Mouse (Mus musculus): ENCODE measurements around the gene 1110051M20Rik. TPM values are rescaled to one million over a fixed set of nuclear protein-coding genes. Genes with fewer than 3 reads are reported as not detected.

The 1110051M20Rik gene
- polyA plus RNA-seq, 1 experiment from 2014 or later = 7.7 TPM

DNA sequence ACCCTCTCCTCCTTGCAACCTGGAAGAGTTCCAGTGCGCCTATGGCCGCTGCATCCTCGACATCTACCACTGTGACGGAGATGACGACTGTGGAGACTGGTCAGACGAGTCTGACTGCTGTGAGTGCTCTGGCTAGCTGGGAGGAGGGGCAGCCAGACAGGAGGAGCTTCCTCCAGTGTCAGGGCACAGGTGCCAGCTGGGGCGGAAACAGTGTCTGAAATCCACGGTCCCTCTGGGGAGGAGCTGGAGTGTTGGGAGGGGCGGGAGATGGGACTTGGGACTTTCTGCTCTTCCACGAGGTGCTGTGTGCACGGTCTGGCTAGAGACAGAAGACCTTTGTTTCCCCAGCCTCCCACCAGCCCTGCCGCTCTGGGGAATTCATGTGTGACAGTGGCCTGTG lies 29.9 kb upstream of the 1110051M20Rik start:
- Histone ChIP-seq H3K9me3 (replicated peaks) (no peaks in the 10 kb centered on the region), H3K36me3 (peaks cover 13% of the 10 kb centered on the region; the same call in 1 of the 2 replicates), H3K4me1 (replicated peaks) (peaks cover 7% of the 10 kb centered on the region; the same call in 1 of the 2 replicates), H3K27me3 (no peaks in the 10 kb centered on the region), H3K4me2 (no peak overlapping the region), H3K27ac (no peak overlapping the region), H3K4me3 (replicated peaks) (no peak overlapping the region), H3K9ac (no peak overlapping the region)
- ATAC-seq (ENCODE audit: low read depth) (no peak), DNase-seq (no peak)
- WGBS (ENCODE audit: insufficient replicate concordance) = 68% methylated on average over 12 of the region's 12 CpGs

DNA sequence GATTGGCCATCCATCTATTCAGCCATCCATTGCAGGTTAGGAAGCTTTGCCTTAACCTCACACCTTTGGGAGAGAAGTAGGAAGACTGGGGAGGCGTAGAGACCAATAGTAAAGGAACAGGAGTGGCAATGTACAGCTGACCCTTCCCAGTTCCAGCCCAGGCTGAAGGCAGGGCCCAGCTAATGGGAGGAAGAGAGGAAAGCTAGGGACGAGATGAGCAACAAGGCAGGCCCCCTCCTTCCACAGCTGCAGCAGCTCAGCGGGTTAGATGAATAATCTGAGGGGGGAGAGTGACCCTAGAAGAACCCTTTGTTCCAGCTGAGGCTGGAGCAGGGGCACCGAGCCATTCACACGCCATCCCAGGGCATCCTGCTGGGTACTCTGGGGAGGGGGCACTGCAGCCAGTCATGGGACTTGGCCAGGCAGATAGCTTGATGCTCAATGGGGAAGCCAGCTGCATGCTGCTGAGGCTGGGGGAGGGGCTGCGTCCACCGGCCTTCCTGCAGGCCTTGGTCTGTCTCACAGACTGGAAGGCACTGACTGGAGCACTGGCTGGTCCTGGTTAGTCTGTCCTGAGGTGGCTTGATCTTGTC lies 25.6 kb upstream of the 1110051M20Rik start:
- ATAC-seq (ENCODE audit: low read depth) = no peak
- no peaks in the 10 kb centered on the region for H3K4me1 ChIP-seq (replicated peaks)

DNA sequence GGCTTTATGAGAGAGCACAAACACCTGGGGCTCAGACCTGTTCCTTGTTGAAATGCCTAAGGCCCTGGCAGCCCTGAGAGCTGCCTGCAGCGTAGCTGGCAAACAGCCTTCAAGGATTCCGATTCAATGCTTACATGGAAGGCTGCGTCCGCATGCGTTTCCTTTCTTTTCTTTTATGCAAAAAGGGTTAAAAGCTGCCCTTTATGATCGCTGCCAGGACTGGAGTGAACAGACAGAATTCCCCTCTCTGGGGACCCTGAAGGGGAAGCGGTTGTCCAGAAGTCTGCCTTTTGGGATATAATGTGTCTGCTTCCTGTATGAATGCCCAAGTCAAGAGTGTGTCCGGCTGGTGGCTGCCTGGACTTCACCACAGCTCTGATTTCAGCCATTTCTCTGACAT lies 23.1 kb upstream of the 1110051M20Rik start:
- Histone ChIP-seq H3K4me3 (replicated peaks) (no peak overlapping the region), H3K9ac (no peak overlapping the region), H3K4me2 (no peak overlapping the region), H3K27me3 (peaks cover 5% of the 10 kb centered on the region), H3K4me1 (replicated peaks) (peaks cover 7% of the 10 kb centered on the region), H3K27ac (no peak overlapping the region), H3K36me3 (no peaks in the 10 kb centered on the region), H3K9me3 (replicated peaks) (no peaks in the 10 kb centered on the region)
- DNase-seq = no peak
- ATAC-seq (ENCODE audit: low read depth) = no peak
- WGBS (ENCODE audit: insufficient replicate concordance) = 73% methylated on average over 8 of the region's 8 CpGs

More for the DNA sequence above, 25.6 kb upstream of the 1110051M20Rik start:
- no peak overlapping the region for H3K4me3 ChIP-seq (replicated peaks)
- 39% methylated on average over 7 of the region's 7 CpGs for WGBS (ENCODE audit: insufficient replicate concordance)
- DNase-seq = no peak
- peaks cover 2% of the 10 kb centered on the region; the same call in 1 of the 2 replicates for H3K36me3 ChIP-seq
- H3K27ac ChIP-seq = no peak overlapping the region
- H3K9me3 ChIP-seq (replicated peaks) = no peaks in the 10 kb centered on the region
- H3K4me2 ChIP-seq = no peak overlapping the region
- H3K27me3 ChIP-seq = no peaks in the 10 kb centered on the region
- no peak overlapping the region for H3K9ac ChIP-seq

DNA sequence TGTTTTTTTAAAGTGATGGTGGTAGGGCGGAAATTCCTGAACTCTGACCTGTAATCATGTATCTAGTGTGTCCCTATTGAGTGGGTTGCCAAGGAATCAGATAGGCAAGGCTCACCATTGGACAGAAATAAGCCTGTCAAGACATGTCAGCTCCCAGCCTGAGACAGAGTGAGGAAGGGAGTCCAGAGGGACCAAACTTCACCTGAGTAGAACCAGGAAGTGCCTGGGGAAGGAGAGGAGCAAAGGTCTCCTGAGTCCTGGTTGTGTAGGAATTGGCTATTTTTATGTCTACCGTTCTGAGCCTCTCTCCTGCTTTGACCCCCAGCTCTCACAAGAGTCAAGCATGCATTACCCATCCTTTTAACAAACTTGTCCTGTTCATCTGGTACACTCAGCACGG lies 21.4 kb upstream of the 1110051M20Rik start:
- Histone ChIP-seq H3K36me3 (no peaks in the 10 kb centered on the region), H3K9ac (no peak overlapping the region), H3K4me2 (no peak overlapping the region), H3K27ac (no peak overlapping the region), H3K27me3 (peaks cover 21% of the 10 kb centered on the region), H3K9me3 (replicated peaks) (no peaks in the 10 kb centered on the region), H3K4me3 (replicated peaks) (no peak overlapping the region), H3K4me1 (replicated peaks) (peaks cover 16% of the 10 kb centered on the region)
- DNase-seq (no peak), ATAC-seq (ENCODE audit: low read depth) (no peak)
- 64% methylated on average over 3 of the region's 3 CpGs for WGBS (ENCODE audit: insufficient replicate concordance)

DNA sequence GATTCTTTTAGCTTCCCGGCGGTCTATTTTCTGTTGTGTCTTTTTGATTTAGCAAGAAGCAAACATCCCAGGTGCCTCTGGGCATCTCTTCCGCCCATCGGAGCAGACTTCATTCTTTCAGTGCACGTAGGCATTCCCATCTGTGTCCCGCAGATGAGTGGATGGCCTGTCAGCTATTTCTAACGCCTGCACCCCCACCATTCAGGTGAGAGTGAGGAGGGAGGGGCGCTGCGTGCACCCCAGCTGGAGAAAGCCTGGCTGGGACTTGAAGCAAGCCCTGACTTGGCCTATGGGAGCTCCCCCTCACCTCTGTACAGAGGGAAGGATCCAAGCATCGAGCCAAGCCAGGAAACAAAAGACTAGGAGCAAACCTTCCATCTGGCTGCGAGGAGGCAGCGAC lies 18.2 kb upstream of the 1110051M20Rik start:
- Histone ChIP-seq H3K4me1 (replicated peaks) (peaks cover 37% of the 10 kb centered on the region), H3K27me3 (peaks cover 53% of the 10 kb centered on the region), H3K9me3 (replicated peaks) (0 out of 2 replicates have a peak, but pooled peaks cover 4% of the 10 kb centered on the region), H3K4me3 (replicated peaks) (no peak overlapping the region), H3K27ac (no peak overlapping the region), H3K4me2 (no peak overlapping the region), H3K9ac (no peak overlapping the region), H3K36me3 (no peaks in the 10 kb centered on the region)
- DNase-seq (no peak), ATAC-seq (ENCODE audit: low read depth) (no peak)
- 30% methylated on average over 12 of the region's 12 CpGs for WGBS (ENCODE audit: insufficient replicate concordance)

DNA sequence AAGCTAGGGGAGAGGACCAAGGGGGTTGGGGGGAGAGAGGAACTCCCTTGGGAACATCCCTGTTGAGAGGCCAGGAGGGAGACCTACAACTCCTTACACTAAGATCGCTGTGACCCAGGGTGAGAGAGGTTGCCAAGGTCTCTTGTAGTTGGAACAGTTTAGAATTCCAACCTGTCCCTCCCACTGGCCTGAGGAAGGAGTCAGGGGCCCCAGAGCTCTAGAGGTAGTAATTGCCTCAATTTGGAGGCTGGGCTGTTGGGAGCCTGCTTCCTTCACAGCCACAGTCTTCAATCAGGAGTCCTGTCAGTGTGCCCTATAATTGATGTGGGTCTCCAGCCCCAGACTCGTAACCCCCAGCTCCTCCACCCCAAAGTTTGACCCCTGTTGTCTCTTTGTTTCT lies 17.7 kb upstream of the 1110051M20Rik start:
- H3K9ac ChIP-seq = no peak overlapping the region
- H3K36me3 ChIP-seq = no peaks in the 10 kb centered on the region
- ATAC-seq (ENCODE audit: low read depth) (no peak), DNase-seq (no peak)
- peaks cover 58% of the 10 kb centered on the region for H3K27me3 ChIP-seq
- H3K27ac ChIP-seq = no peak overlapping the region
- no peak overlapping the region for H3K4me3 ChIP-seq (replicated peaks)
- H3K4me1 ChIP-seq (replicated peaks) = peaks cover 42% of the 10 kb centered on the region
- 20% methylated on average over 2 of the region's 2 CpGs for WGBS (ENCODE audit: insufficient replicate concordance)
- 0 out of 2 replicates have a peak, but pooled peaks cover 4% of the 10 kb centered on the region for H3K9me3 ChIP-seq (replicated peaks)
- no peak overlapping the region for H3K4me2 ChIP-seq

DNA sequence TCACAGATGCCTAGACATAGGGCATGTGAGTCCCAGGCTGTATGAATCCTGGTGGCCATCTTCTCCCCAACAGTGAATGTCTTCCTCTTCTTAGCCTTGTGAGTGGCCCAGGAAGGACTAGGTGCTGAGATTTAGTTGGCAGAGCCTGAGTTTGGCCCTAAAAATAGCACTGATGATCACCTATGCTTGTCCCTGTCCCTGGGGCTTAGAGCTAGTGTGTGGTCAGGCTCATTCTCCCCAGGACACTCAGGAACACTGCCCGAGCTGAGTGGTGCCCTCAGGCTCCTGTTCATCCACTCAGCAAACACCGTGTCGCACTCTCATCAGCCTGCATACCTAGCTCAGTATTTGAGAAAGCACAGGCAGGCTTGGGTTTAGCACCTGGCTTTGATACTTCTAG lies 16.8 kb upstream of the 1110051M20Rik start:
- WGBS (ENCODE audit: insufficient replicate concordance) = 68% methylated on average over 3 of the region's 3 CpGs
- Histone ChIP-seq H3K4me2 (no peak overlapping the region), H3K27me3 (peaks cover 67% of the 10 kb centered on the region), H3K4me1 (replicated peaks) (peaks cover 50% of the 10 kb centered on the region), H3K4me3 (replicated peaks) (no peak overlapping the region), H3K36me3 (no peaks in the 10 kb centered on the region), H3K9ac (no peak overlapping the region), H3K9me3 (replicated peaks) (0 out of 2 replicates have a peak, but pooled peaks cover 4% of the 10 kb centered on the region), H3K27ac (no peak overlapping the region)
- DNase-seq = no peak
- ATAC-seq (ENCODE audit: low read depth) = no peak

DNA sequence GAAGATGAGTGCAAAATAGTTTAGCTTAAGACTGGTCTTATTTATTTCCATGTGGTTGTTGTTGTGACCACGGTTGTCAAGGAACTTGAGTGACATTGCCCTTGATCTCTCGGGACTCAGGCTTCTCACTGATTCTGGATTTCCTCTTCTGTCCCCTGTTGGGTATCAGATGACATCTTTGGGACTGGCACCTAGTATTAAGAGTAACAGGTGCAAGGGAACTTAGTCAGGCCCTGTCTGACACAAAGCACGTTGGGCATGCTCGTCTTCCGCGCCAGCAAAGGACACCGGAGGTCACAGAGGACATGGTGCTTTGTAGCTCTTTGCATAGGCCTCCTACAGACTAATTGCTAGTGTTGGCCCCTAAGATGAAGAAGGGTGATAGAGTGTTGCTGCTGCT lies 16.3 kb upstream of the 1110051M20Rik start:
- Histone ChIP-seq H3K27ac (no peak overlapping the region), H3K4me2 (no peak overlapping the region), H3K27me3 (peaks cover 72% of the 10 kb centered on the region), H3K4me1 (replicated peaks) (peaks cover 54% of the 10 kb centered on the region), H3K9ac (no peak overlapping the region), H3K4me3 (replicated peaks) (no peak overlapping the region), H3K9me3 (replicated peaks) (0 out of 2 replicates have a peak, but pooled peaks cover 4% of the 10 kb centered on the region), H3K36me3 (no peaks in the 10 kb centered on the region)
- DNase-seq (no peak), ATAC-seq (ENCODE audit: low read depth) (no peak)
- 65% methylated on average over 7 of the region's 7 CpGs for WGBS (ENCODE audit: insufficient replicate concordance)

DNA sequence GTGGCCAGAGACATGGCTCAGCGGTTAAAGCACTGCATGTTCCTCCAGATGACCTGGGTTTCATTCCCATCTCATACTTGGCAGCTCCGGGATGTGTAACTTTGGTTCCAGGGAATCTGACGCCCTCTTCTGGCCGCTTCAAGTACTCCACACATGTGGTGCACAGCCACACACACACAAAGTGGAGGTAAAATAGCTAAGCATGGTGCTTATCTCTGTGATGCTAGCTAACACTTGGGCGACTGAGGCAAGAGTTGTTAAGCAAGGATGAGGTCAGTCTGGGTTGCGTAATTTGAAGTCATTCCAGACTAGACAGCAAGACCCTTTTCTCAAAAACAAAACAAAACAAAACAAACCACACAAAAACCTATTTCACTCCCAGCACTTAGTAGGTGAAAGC lies 15.6 kb upstream of the 1110051M20Rik start:
- H3K27ac ChIP-seq = no peak overlapping the region
- no peak overlapping the region for H3K4me2 ChIP-seq
- no peak overlapping the region for H3K9ac ChIP-seq
- no peak for DNase-seq
- H3K9me3 ChIP-seq (replicated peaks) = 0 out of 2 replicates have a peak, but pooled peaks cover 4% of the 10 kb centered on the region
- ATAC-seq (ENCODE audit: low read depth) = no peak
- H3K36me3 ChIP-seq = no peaks in the 10 kb centered on the region
- WGBS (ENCODE audit: insufficient replicate concordance) = 73% methylated on average over 6 of the region's 6 CpGs
- no peak overlapping the region for H3K4me3 ChIP-seq (replicated peaks)
- H3K27me3 ChIP-seq = peaks cover 79% of the 10 kb centered on the region
- peaks cover 54% of the 10 kb centered on the region for H3K4me1 ChIP-seq (replicated peaks)

DNA sequence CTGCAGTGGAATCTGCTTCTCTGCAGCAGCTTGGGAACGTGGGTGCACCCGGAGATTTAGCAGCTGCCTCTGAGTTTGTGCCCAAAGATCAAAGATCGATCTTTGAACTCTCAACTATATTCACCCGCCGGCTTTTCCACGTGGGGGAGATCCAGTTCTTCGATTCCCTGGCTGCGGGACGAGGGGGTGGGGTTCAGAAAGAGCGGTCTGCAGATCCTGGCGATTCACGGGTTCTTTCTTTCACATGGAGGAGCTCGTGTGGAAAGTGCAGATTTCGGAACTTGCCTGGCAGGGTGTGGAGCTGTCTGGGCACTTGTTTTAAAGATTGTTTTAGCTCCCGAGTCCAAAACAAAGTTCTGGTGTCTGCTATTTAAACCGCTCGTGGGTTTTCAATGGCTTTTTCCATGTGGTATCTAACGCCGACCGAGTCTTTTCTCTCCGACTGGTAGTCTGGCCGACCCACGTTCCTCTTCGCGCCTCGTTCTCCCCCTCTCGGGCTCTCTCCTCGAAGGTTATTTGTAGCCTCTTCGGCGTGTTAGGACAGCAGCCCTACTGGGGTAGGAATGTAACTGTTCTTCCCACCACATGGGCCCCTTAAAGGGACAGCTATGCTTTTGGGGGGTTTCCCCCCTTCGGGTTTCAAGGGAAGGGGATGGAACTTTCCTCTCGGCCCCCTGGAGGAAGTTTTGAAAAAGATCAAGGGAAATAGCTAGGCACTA lies 14.3 kb upstream of the 1110051M20Rik start:
- peak overlapping the region; percentile 79 for H3K4me2 ChIP-seq
- H3K9me3 ChIP-seq (replicated peaks) = 0 out of 2 replicates have a peak, but pooled peaks cover 4% of the 10 kb centered on the region
- DNase-seq (no peak), ATAC-seq (ENCODE audit: low read depth) (no peak; the same call in 1 of the 2 replicates)
- peaks cover 87% of the 10 kb centered on the region for H3K27me3 ChIP-seq
- H3K4me1 ChIP-seq (replicated peaks) = peaks cover 54% of the 10 kb centered on the region
- H3K36me3 ChIP-seq = no peaks in the 10 kb centered on the region
- peak overlapping the region; percentile 34 for H3K27ac ChIP-seq
- WGBS (ENCODE audit: insufficient replicate concordance) = under 1% methylated on average over 32 of the region's 32 CpGs
- H3K4me3 ChIP-seq (replicated peaks) = peak overlapping the region; percentile 65
- H3K9ac ChIP-seq = peak overlapping the region; percentile 68

DNA sequence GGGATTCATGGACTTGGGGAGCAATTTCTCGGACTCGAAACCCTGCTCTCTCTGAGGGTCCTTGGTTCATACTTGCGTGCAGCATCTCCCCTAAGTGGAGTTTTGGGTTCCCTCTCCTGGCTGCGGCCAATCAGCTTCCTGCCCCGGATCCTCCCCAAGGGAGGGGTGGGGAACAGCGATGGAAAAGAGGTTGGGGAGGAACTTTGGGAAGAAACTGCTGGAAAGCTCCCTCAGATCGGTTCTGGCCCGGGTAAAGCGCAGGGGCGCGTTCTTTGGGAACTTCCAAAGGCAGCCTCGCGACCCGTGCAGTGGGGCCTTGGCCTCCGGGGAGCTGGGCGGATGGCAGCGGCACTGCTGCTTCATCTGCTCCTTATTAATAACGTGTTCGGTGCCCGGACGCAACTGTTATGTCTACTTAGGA lies 13.8 kb upstream of the 1110051M20Rik start:
- DNase-seq = no peak

More for the DNA sequence above, 13.8 kb upstream of the 1110051M20Rik start:
- ATAC-seq (ENCODE audit: low read depth) = no peak
- Histone ChIP-seq H3K27ac (peak overlapping the region; percentile 34; the same call in 1 of the 2 replicates), H3K36me3 (no peaks in the 10 kb centered on the region), H3K27me3 (peaks cover 87% of the 10 kb centered on the region), H3K4me2 (peak overlapping the region; percentile 79), H3K9ac (peak overlapping the region; percentile 68), H3K9me3 (replicated peaks) (0 out of 2 replicates have a peak, but pooled peaks cover 4% of the 10 kb centered on the region), H3K4me3 (replicated peaks) (peak overlapping the region; percentile 65), H3K4me1 (replicated peaks) (peaks cover 54% of the 10 kb centered on the region)
- 1% methylated on average over 21 of the region's 21 CpGs for WGBS (ENCODE audit: insufficient replicate concordance)
